Mouse (Mus musculus) embryonic facial prominence, embryonic 13.5 days (tissue): ENCODE results near the gene Rere. TPM values are rescaled to one million over a fixed set of nuclear protein-coding genes. Genes with fewer than 3 reads are reported as not detected.

Experiments used
- ATAC-seq: fragments of 200-750 bp; cut with Nextera tagmentation; 2 replicates; pipeline ENCODE4 v1.8.0; 2017; ENCODE audit warnings: low read depth; ENCODE audit not compliant: insufficient number of reproducible peaks, insufficient read depth, low FRiP score, low TSS enrichment
- H3K27ac ChIP-seq: fragments of 300-500 bp; sonication (generic); 2 replicates; pipeline ENCODE4 v1.5.1; 2015; ENCODE audit warnings: moderate library complexity, mild to moderate bottlenecking, inconsistent platforms
- H3K27me3 ChIP-seq: fragments of 300-500 bp; sonication (generic); 2 replicates; pipeline ENCODE4 v1.6.1; 2015; ENCODE audit warnings: mild to moderate bottlenecking, inconsistent platforms
- H3K36me3 ChIP-seq: fragments of 300-500 bp; sonication (generic); 2 replicates; pipeline ENCODE4 v1.6.1; 2015; ENCODE audit warnings: mild to moderate bottlenecking, inconsistent platforms
- H3K4me1 ChIP-seq: fragments of 300-500 bp; sonication (generic); 2 replicates; pipeline ENCODE4 v1.6.1; 2015; ENCODE audit warnings: inconsistent platforms
- H3K4me2 ChIP-seq: fragments of 300-500 bp; sonication (generic); 2 replicates; pipeline ENCODE4 v1.6.1; 2015; ENCODE audit warnings: moderate library complexity, mild to moderate bottlenecking, inconsistent platforms
- H3K4me3 ChIP-seq: fragments of 300-500 bp; sonication (generic); 2 replicates; pipeline ENCODE4 v1.5.1; 2015; ENCODE audit warnings: mild to moderate bottlenecking, inconsistent platforms
- H3K9ac ChIP-seq: fragments of 300-500 bp; sonication (generic); 2 replicates; pipeline ENCODE4 v1.6.1; 2015; ENCODE audit warnings: mild to moderate bottlenecking, inconsistent platforms
- H3K9me3 ChIP-seq: fragments of 300-500 bp; sonication (generic); 2 replicates; pipeline ENCODE4 v1.6.1; 2016; ENCODE audit warnings: inconsistent platforms
- WGBS: fragments of 180-500 bp; shearing (Covaris S2); methylation state at CpG from one replicate; pipeline ENCODE4 v1.1.7; 2015; ENCODE audit warnings: mixed read lengths; 5-methylcytosine and 5-hydroxymethylcytosine counted together
- polyA plus RNA-seq: library from polyadenylated mRNA; unstranded; fragments of >200 nt; fragmentation: Nextera tagmentation; extraction: Ambion mirVana; gene quantifications from 2 replicates; pipeline ENCODE4 v1.2.1, GENCODE M21; 2015

Gene Rere
- polyA plus RNA-seq, 1 experiment from 2014 or later = 23.3 TPM

- peaks cover 88% of the 10 kb centered on the region for H3K4me1 ChIP-seq
- 57% methylated on average over 2 of the region's 2 CpGs for WGBS
- no peak for ATAC-seq
These were observed 117.6 kb downstream of the Rere start for GRCm38 (mm10) chr4:150399032-150399431.

GRCm38 (mm10) chr4:150401830-150402607, 120.6 kb downstream of the Rere start:
- 59% methylated on average over 13 of the region's 13 CpGs for WGBS

More at GRCm38 (mm10) chr4:150399032-150399431, 117.6 kb downstream of the Rere start:
- H3K27me3 ChIP-seq = no peaks in the 10 kb centered on the region
- H3K9ac ChIP-seq = no peak overlapping the region
- peak overlapping the region; percentile 39; the same call in 1 of the 2 replicates for H3K27ac ChIP-seq
- no peak overlapping the region for H3K4me2 ChIP-seq
- H3K9me3 ChIP-seq = no peaks in the 10 kb centered on the region
- no peaks in the 10 kb centered on the region for H3K36me3 ChIP-seq
- no peak overlapping the region for H3K4me3 ChIP-seq

GRCm38 (mm10) chr4:150402608-150402985, 121.2 kb downstream of the Rere start:
- WGBS = 66% methylated on average over 4 of the region's 4 CpGs
- H3K4me3 ChIP-seq = no peak overlapping the region
- no peak for ATAC-seq
- H3K27ac ChIP-seq = no peak overlapping the region; the same call in 1 of the 2 replicates
- H3K9me3 ChIP-seq = no peaks in the 10 kb centered on the region
- H3K4me2 ChIP-seq = no peak overlapping the region
- peaks cover 12% of the 10 kb centered on the region for H3K36me3 ChIP-seq
- peaks cover 72% of the 10 kb centered on the region for H3K4me1 ChIP-seq
- H3K27me3 ChIP-seq = no peaks in the 10 kb centered on the region
- H3K9ac ChIP-seq = no peak overlapping the region

More at GRCm38 (mm10) chr4:150401830-150402607, 120.6 kb downstream of the Rere start:
- Histone ChIP-seq H3K4me3 (no peak overlapping the region), H3K9me3 (no peaks in the 10 kb centered on the region), H3K27ac (peak overlapping the region; percentile 2; the same call in 1 of the 2 replicates), H3K9ac (no peak overlapping the region), H3K36me3 (peaks cover 9% of the 10 kb centered on the region), H3K27me3 (no peaks in the 10 kb centered on the region), H3K4me1 (peaks cover 78% of the 10 kb centered on the region), H3K4me2 (no peak overlapping the region)
- no peak for ATAC-seq

- Histone ChIP-seq H3K36me3 (peaks cover 25% of the 10 kb centered on the region), H3K9ac (no peak overlapping the region), H3K4me1 (peaks cover 58% of the 10 kb centered on the region), H3K27ac (peak overlapping the region; percentile 12; the same call in 1 of the 2 replicates), H3K4me3 (no peak overlapping the region), H3K4me2 (no peak overlapping the region), H3K9me3 (no peaks in the 10 kb centered on the region), H3K27me3 (no peaks in the 10 kb centered on the region)
- 47% methylated on average over 11 of the region's 11 CpGs for WGBS
- no peak for ATAC-seq
These were observed 122.5 kb downstream of the Rere start for GRCm38 (mm10) chr4:150403941-150404340.

- Histone ChIP-seq H3K27ac (peak overlapping the region; percentile 12; the same call in 1 of the 2 replicates), H3K4me1 (peaks cover 54% of the 10 kb centered on the region), H3K27me3 (no peaks in the 10 kb centered on the region), H3K36me3 (peaks cover 27% of the 10 kb centered on the region), H3K9ac (no peak overlapping the region), H3K4me3 (no peak overlapping the region), H3K4me2 (no peak overlapping the region), H3K9me3 (no peaks in the 10 kb centered on the region)
- no peak for ATAC-seq
- WGBS = 56% methylated on average over 6 of the region's 6 CpGs
These were observed 123.1 kb downstream of the Rere start for GRCm38 (mm10) chr4:150404583-150404982.

GRCm38 (mm10) chr4:150405786-150406185, 124.3 kb downstream of the Rere start:
- Histone ChIP-seq H3K4me2 (no peak overlapping the region), H3K4me1 (peaks cover 46% of the 10 kb centered on the region), H3K9me3 (no peaks in the 10 kb centered on the region), H3K27ac (no peak overlapping the region), H3K36me3 (peaks cover 27% of the 10 kb centered on the region), H3K27me3 (no peaks in the 10 kb centered on the region), H3K4me3 (no peak overlapping the region), H3K9ac (no peak overlapping the region)
- ATAC-seq = no peak
- WGBS = 71% methylated on average over 5 of the region's 5 CpGs

- no peaks in the 10 kb centered on the region for H3K27me3 ChIP-seq
- H3K36me3 ChIP-seq = peaks cover 28% of the 10 kb centered on the region
- H3K9ac ChIP-seq = no peak overlapping the region
- H3K4me2 ChIP-seq = no peak overlapping the region
- no peaks in the 10 kb centered on the region for H3K9me3 ChIP-seq
- no peak overlapping the region for H3K27ac ChIP-seq
- no peak overlapping the region for H3K4me3 ChIP-seq
- WGBS = 77% methylated on average over 21 of the region's 21 CpGs
- peaks cover 42% of the 10 kb centered on the region for H3K4me1 ChIP-seq
- ATAC-seq = no peak
These were observed 124.9 kb downstream of the Rere start for GRCm38 (mm10) chr4:150406320-150406719.

- ATAC-seq = no peak
- peaks cover 31% of the 10 kb centered on the region for H3K36me3 ChIP-seq
- H3K27me3 ChIP-seq = no peaks in the 10 kb centered on the region
- 92% methylated on average over 6 of the region's 6 CpGs for WGBS
- H3K4me1 ChIP-seq = peaks cover 37% of the 10 kb centered on the region
- no peak overlapping the region for H3K27ac ChIP-seq
- H3K9me3 ChIP-seq = no peaks in the 10 kb centered on the region
- H3K4me2 ChIP-seq = no peak overlapping the region
- H3K9ac ChIP-seq = no peak overlapping the region
- no peak overlapping the region for H3K4me3 ChIP-seq
These were observed 125.4 kb downstream of the Rere start for GRCm38 (mm10) chr4:150406821-150407220.

- H3K9ac ChIP-seq = no peak overlapping the region
- H3K36me3 ChIP-seq = peaks cover 12% of the 10 kb centered on the region; the same call in 1 of the 2 replicates
- no peaks in the 10 kb centered on the region for H3K27me3 ChIP-seq
- ATAC-seq = no peak
- H3K4me2 ChIP-seq = no peak overlapping the region
- H3K4me3 ChIP-seq = no peak overlapping the region
- no peak overlapping the region for H3K27ac ChIP-seq
- 0 out of 2 replicates have a peak, but pooled peaks cover 3% of the 10 kb centered on the region for H3K4me1 ChIP-seq
- 83% methylated on average over 5 of the region's 5 CpGs for WGBS
- no peaks in the 10 kb centered on the region for H3K9me3 ChIP-seq
These were observed 132.8 kb downstream of the Rere start for GRCm38 (mm10) chr4:150414296-150414695.

- ATAC-seq = no peak
- H3K27ac ChIP-seq = no peak overlapping the region
- peaks cover 12% of the 10 kb centered on the region; the same call in 1 of the 2 replicates for H3K36me3 ChIP-seq
- no peaks in the 10 kb centered on the region for H3K9me3 ChIP-seq
- no peaks in the 10 kb centered on the region for H3K27me3 ChIP-seq
- H3K4me3 ChIP-seq = no peak overlapping the region
- H3K4me1 ChIP-seq = 0 out of 2 replicates have a peak, but pooled peaks cover 3% of the 10 kb centered on the region
- no peak overlapping the region for H3K4me2 ChIP-seq
- 96% methylated on average over 1 of the region's 1 CpGs for WGBS
- H3K9ac ChIP-seq = no peak overlapping the region
These were observed 133.3 kb downstream of the Rere start for GRCm38 (mm10) chr4:150414759-150415158.

GRCm38 (mm10) chr4:150415227-150415969, 134.0 kb downstream of the Rere start:
- Histone ChIP-seq H3K9ac (no peak overlapping the region), H3K4me2 (no peak overlapping the region), H3K4me1 (0 out of 2 replicates have a peak, but pooled peaks cover 3% of the 10 kb centered on the region), H3K36me3 (peaks cover 12% of the 10 kb centered on the region; the same call in 1 of the 2 replicates), H3K4me3 (no peak overlapping the region), H3K27ac (no peak overlapping the region), H3K9me3 (no peaks in the 10 kb centered on the region), H3K27me3 (no peaks in the 10 kb centered on the region)
- ATAC-seq = no peak
- 80% methylated on average over 10 of the region's 10 CpGs for WGBS
